Comparison of ENCODE assay signal across 8 mouse cellular contexts in the genomic region with DNA sequence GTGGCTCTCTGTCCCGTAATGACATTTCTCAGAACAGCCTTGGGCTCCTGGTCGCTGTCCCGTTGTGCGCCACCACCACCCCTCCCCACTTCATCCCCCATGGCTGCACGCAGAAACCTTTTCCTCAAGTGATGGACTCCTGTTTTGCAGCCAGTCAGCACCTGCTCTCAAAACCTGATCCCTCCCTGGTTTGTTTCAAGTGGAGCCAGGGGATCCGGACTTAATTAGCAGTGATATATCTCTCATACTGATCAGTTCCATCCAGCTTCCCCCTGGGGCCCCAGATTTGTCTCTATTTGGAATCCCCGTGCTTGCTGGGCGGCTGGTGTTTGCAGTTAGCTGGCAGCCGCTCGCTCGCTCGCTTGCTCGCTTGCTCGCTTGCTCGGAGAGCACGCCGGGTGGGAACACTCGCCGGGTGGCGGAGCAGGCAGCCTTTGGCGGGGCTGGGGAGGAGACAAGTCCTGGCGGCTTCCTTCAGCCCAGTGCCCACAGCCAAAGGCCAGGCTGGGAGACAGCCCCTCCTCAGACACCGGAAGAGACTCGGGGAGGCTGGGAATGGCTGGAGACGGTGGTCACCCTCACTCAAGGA.
A peak's percentile ranks its signal among the peaks of the same experiment; 100 is the strongest.
DNase-seq lines count a peak whose midpoint lies in the region; ATAC-seq and TF ChIP-seq lines count a peak whose summit lies in the region.

No protein-coding gene starts in this region.

- peak overlapping the region; percentile 64 for H3K9ac ChIP-seq in heart, postnatal 0 days (replicated peaks; ENCODE audit: low read depth, low read length)
- H3K9ac ChIP-seq in lung, postnatal 0 days (replicated peaks; ENCODE audit: low read depth): no peak overlapping the region; the same call in 1 of the 2 replicates

- DNase-seq in CD4-positive, CD25-positive, alpha-beta regulatory T cell, adult 2 months (ENCODE audit: low read depth, low spot score): peak; percentile 65
- DNase-seq in adrenal gland, adult 2 months: peak; percentile 61
- DNase-seq in embryonic facial prominence, embryonic 10.5 days (ENCODE audit: low spot score): peak; percentile 79
- DNase-seq in heart, postnatal 0 days (ENCODE audit: low spot score): peak; percentile 22
- DNase-seq in kidney, postnatal 4 days: peak; percentile 67 to 76
- DNase-seq in lung, postnatal 0 days (ENCODE audit: low spot score): peak; percentile 54
- peak; percentile 51 to 65 for DNase-seq in right cerebral cortex, postnatal 10 days (ENCODE audit: low spot score in 2 of 2)

- 0 out of 2 replicates have a peak, but pooled peaks have one; percentile 2 for TF ChIP-seq CTCF in heart, postnatal 0 days (IDR thresholded peaks at IDR 0.05; ENCODE audit: low read depth)
- TF ChIP-seq CTCF in lung, postnatal 0 days (IDR thresholded peaks at IDR 0.05): peak; percentile 10; the same call in 1 of the 2 replicates

- TF ChIP-seq EP300 in heart, postnatal 0 days (IDR thresholded peaks at IDR 0.05; ENCODE audit: low read depth): no peak
- TF ChIP-seq EP300 in lung, postnatal 0 days (IDR thresholded peaks at IDR 0.05): no peak

- H3K36me3 ChIP-seq in embryonic facial prominence, embryonic 10.5 days (replicated peaks): no peaks in the 10 kb centered on the region
- no peaks in the 10 kb centered on the region for H3K36me3 ChIP-seq in heart, postnatal 0 days (replicated peaks; ENCODE audit: control insufficient read depth, insufficient read depth, low read length)
- no peaks in the 10 kb centered on the region for H3K36me3 ChIP-seq in lung, postnatal 0 days (ENCODE audit: insufficient read depth, low read length)

- peak overlapping the region; percentile 89 for H3K27ac ChIP-seq in embryonic facial prominence, embryonic 10.5 days (replicated peaks)
- peak overlapping the region; percentile 70 for H3K27ac ChIP-seq in heart, postnatal 0 days (ENCODE audit: low read depth)
- H3K27ac ChIP-seq in lung, postnatal 0 days (ENCODE audit: low read length): peak overlapping the region; percentile 60; the same call in 1 of the 2 replicates

- H3K9me3 ChIP-seq in embryonic facial prominence, embryonic 10.5 days: no peaks in the 10 kb centered on the region
- no peaks in the 10 kb centered on the region for H3K9me3 ChIP-seq in heart, postnatal 0 days (replicated peaks; ENCODE audit: control insufficient read depth, low read length)
- no peaks in the 10 kb centered on the region for H3K9me3 ChIP-seq in lung, postnatal 0 days (ENCODE audit: low read length)

- H3K4me1 ChIP-seq in embryonic facial prominence, embryonic 10.5 days: peaks cover 28% of the 10 kb centered on the region
- no peaks in the 10 kb centered on the region for H3K4me1 ChIP-seq in heart, postnatal 0 days (ENCODE audit: control insufficient read depth, insufficient read depth)
- H3K4me1 ChIP-seq in lung, postnatal 0 days (ENCODE audit: insufficient read depth, low read depth, low read length): peaks cover 8% of the 10 kb centered on the region; the same call in 1 of the 2 replicates

- H3K4me3 ChIP-seq in embryonic facial prominence, embryonic 10.5 days: peak overlapping the region; percentile 59
- peak overlapping the region; percentile 52 for H3K4me3 ChIP-seq in heart, postnatal 0 days (ENCODE audit: low read depth, low read length)
- peak overlapping the region; percentile 20 for H3K4me3 ChIP-seq in lung, postnatal 0 days (ENCODE audit: low read depth, low read length)

- peaks cover 17% of the 10 kb centered on the region; the same call in 1 of the 2 replicates for H3K27me3 ChIP-seq in embryonic facial prominence, embryonic 10.5 days (replicated peaks; ENCODE audit: low read depth, poor library complexity, severe bottlenecking)
- H3K27me3 ChIP-seq in heart, postnatal 0 days (ENCODE audit: control insufficient read depth, insufficient read depth, low read length): no peaks in the 10 kb centered on the region
- no peaks in the 10 kb centered on the region for H3K27me3 ChIP-seq in lung, postnatal 0 days (replicated peaks; ENCODE audit: insufficient read depth, low read length)

- peak overlapping the region; percentile 83 for H3K4me2 ChIP-seq in heart, postnatal 0 days (ENCODE audit: low read depth, low read length)
- H3K4me2 ChIP-seq in lung, postnatal 0 days (replicated peaks; ENCODE audit: low read depth, low read length): peak overlapping the region; percentile 67

- WGBS in embryonic facial prominence, embryonic 10.5 days: under 1% methylated on average over 25 of the region's 25 CpGs
- 2% methylated on average over 25 of the region's 25 CpGs for WGBS in heart, postnatal 0 days
- under 1% methylated on average over 25 of the region's 25 CpGs for WGBS in lung, postnatal 0 days

- peak; percentile 75 for ATAC-seq in heart, postnatal 0 days (ENCODE audit: insufficient read depth, low read depth)
- peak; percentile 74 for ATAC-seq in lung, postnatal 0 days
- no peak for ATAC-seq in megakaryocyte-erythroid progenitor cell, adult 5-6 weeks (replicated peaks; ENCODE audit: low FRiP score, low TSS enrichment, poor library complexity, severe bottlenecking)

Comparison
In these comparisons a context has a peak if more than half of its experiments do, and no peak if none do; other contexts are left out.
1. DNase-seq: peak in every context shown above with its lines; median percentile 79 in embryonic facial prominence, embryonic 10.5 days; 72 in kidney, postnatal 4 days; 65 in CD4-positive, CD25-positive, alpha-beta regulatory T cell, adult 2 months; 61 in adrenal gland, adult 2 months; 58 in right cerebral cortex, postnatal 10 days; 54 in lung, postnatal 0 days; 22 in heart, postnatal 0 days.